Mouse (Mus musculus) kidney, postnatal 10 days (tissue): ENCODE data around the gene Fam57b.
"Not testable (repeated sequence)": the region's sequence is repeated elsewhere in the genome, so short reads cannot be mapped to it uniquely, and the experiment has no call there.

Experiments
- DNase-seq: peaks from one replicate; pipeline ENCODE4 v3.0.0; 2021; ENCODE audit warnings: mixed read lengths

Gene Fam57b

DNA sequence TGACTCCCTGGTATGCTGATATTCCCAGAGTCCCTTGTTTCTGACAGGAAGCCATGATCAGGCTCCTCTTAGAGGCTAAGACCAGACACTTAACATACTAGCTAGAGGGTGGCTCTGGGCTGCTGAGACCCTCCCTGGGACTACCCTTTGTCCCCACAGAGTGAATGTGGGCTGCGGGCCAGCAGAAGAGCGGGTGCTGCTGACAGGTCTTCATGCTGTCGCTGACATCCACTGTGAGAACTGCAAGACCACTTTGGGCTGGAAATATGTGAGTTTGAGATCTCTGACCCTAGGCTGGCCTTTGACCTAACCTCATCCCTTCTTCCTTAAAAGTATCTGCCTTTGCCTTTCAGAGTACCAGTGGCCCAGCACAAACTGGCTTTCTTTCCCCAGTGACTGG lies 19.3 kb upstream of the Fam57b start:
- DNase-seq = no peak

DNA sequence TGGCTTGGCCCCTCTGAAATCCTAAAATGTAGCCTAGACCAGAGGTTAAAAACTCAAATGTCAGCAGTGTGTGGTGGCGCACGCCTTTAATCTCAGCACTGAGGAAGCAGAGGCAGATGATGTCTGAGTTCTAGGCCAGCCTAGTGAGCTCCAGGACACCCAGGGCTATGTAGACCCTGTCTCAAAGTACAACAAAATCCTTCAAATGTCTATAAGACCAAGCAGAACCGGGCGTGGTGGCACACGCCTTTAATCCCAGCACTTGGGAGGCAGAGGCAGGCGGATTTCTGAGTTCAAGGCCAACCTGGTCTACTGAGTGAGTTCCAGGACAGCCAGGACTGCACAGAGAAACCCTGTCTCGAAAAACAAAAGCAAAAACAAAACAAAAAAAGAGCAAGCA lies 18.4 kb upstream of the Fam57b start:
- not testable (repeated sequence) for DNase-seq

DNA sequence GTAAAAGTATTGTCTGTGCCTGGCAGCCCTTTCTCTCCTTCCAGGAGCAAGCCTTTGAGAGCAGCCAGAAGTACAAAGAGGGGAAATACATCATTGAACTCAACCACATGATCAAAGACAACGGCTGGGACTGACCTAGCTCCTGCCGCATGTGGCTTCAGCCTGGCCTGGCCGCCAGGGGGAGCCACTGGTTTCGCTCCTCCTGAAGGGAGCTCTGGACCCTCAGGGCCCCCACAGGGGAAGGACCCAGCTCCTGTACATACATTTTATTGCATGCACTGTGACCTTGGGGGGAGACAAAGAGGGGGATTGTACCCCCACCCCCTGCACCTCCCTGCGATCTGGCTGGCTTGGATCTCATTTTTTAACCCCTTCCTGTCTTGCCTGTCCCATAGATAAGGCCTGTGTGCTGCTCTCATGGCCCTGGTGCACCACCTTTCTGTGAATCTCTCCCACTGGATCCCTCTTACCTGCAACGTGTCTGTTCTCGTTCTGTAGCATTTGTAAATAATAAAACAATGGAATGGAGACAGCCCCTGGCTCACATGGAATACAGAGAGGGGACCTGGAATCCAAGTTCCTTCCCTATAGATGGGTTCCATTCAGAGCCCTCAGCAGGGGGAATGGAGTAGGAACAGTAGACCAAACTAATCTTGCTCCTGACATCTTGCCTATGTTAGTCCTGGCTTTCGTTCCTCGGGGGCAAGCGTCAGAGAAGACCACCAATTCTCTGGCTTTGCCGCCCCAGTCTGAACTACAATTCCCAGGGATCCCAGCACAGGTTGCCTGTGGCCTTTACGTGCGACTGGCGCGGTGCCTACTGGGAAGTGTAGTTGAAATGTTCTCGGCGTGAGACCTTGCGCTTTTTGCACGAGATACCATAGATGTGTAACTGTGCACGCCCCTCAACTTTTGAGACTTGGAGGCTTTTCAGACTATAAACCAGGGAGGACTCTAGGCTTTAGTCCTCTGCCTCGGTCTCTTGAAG lies 17.2 kb upstream of the Fam57b start:
- DNase-seq = peak; percentile 92

DNA sequence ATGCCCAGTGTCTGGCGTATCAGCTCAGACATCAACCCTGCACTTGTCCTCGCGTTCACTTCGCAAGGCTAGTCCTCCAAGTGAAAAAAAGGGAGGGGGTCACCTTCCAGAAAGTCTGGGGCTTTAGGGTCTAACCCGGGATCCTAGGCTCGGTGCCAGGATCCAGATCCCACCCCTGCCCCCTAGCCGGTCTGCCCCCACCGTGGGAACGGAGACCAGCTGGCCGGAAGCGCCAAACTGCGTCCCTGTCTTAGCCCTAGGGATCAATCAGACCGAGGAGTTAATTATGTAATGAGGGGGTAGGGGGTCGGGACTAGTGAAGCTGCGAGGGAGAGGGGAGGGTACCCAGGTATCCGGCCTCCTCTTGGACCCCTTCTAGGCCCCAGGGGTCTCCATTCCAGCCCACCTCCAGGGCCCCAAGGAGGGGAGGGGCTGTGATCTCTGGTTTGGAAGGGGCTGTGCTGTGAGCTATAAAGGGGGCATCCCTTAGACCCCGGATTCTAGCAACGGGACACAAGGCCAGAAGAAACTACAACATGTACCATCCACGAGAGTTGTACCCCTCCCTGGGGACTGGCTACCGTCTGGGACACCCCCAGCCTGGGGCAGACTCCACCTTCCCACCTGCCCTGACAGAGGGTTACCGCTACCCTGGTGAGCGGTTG lies 16.4 kb upstream of the Fam57b start, which contains the start of gene Tbx6:
Tbx6 (plus strand) TSS at position 513 of the 665 bp plus-strand sequence.
- peak; percentile 72 for DNase-seq

DNA sequence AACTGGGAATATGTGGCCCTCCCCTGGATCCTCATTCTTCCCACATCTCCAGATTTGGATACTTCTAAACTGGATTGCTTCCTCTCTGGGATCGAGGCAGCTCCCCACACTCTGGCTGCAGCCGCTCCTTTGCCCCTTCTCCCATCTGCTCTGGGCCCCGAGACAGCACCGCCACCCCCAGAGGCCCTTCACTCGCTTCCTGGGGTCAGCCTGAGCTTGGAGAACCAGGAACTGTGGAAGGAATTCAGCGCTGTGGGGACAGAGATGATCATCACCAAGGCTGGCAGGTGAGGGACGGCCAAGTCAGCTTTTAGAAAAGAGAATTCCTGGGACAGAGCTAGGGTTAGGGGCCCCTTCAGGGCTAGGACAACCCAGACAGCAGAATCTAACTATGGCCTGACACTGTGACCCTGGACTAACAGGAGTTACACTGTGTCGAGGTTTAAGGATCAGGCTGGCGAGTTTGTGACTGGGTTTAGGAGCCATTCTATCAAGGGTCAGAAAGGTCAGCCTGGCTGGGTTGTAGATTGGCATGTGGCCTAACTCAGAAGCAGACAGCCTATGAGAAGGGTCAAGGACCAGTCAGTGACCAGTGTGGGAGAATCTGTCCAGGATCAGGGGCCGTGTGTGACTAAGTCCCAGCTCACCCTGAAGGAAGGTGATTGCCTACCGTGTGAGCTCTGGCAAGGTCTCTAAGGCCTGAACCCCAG lies 15.7 kb upstream of the Fam57b start:
- DNase-seq = no peak

DNA sequence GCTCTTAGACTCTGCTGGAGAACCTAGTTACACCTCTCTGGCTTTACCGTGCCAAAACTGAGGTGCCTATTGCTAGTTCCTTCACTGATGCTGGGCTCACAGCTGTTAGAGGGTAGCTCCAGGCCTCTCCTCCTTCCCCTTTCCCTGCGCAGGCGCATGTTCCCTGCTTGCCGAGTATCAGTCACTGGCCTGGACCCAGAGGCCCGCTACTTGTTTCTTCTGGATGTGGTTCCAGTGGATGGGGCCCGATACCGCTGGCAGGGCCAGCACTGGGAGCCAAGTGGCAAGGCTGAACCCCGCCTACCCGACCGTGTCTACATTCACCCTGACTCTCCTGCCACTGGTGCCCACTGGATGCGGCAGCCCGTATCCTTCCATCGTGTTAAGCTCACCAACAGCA lies 14.8 kb upstream of the Fam57b start:
- DNase-seq = no peak

GRCm38 (mm10) chr7:126784469-126784868 lies 13.0 kb upstream of the Fam57b start:
- no peak for DNase-seq

DNA sequence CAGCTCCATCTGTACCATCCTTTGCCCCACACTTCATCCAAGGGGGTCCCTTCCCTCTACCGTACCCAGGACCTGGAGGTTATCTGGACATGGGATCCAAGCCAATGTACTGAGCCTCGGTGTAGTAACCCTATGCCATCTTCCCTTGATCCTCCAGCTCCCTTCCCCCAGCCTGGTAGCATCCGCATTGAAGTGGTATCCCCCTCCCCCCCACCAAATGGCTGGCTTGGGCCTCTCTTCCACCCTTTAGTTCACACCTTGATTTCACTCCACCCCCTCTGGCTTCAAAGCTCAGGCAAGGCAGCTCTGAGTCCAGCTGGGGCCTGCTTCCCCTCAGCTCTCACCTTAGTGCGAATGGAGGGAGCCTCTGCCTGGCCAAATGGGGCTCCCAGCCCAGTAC lies 12.4 kb upstream of the Fam57b start:
- no peak for DNase-seq

DNA sequence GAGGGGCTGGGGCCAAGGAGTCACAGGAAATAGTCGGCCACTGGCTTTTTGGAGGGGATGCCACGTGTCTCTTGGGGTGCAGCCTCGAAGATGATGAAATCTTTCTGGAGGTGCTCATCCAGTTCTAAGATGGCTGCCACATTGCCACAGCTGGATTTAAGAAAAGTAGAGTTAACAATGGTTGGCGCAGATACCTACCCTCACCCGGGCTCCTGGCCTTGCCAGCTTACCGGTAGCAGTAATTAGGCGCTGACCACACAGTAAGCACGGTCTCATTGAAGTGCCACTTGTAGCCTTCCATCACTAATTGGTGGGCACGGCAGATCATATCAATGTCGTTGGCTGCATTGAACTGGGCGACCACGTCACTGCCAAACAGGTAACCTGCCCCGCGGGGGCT lies 11.3 kb upstream of the Fam57b start:
- DNase-seq = no peak

- no peak for DNase-seq
These were observed 8.3 kb upstream of the Fam57b start for GRCm38 (mm10) chr7:126789141-126789540.

DNA sequence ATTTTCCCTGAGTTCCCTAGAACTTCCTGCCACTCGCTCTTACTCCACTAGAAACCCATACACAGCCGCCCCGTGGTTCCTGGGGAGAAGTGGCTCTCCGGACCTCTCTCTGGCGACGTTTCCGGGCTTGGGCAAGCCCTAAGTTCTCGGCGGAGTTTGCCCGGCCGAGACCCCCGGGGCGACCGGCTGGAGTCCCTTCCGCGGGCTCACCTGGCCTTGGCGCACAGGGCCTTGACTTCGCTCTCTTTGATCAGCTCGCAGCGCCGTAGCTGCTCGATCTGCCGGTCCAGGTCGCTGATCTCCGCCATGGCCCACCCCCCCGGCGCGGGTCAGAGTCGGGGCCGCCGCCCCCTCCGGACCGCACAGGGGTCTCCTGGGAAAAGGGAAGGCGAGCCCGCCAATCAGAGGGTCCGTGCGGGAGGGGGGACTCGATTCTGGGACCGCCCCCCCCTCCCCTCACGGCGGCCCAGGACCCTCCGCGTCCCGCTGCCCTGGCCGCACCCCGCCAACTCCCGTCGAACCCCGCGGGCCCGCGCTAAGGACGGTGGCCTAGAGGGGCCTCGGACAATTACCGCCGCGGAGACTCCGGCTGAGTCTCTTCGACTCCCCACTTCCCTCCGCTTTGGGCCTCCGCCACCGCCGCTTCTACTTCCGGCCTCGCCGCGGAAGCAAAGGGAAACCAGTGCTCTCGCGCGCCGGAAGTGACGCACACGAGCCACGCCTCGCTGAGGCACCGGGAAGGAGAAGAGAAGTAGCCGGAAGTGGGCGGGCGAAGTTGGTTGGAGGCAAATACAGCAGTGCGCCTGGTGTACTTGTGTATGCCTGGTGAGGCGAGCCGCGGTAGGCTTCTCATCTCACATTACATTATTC lies 5.4 kb upstream of the Fam57b start, which contains the start of gene Ppp4c:
Ppp4c (minus strand) TSS at position 646 of the 870 bp plus-strand sequence.
- DNase-seq = peak; percentile 99

- no peak for DNase-seq
These were observed 4.6 kb upstream of the Fam57b start for GRCm38 (mm10) chr7:126792721-126793443.

- no peak for DNase-seq
These were observed 3.8 kb upstream of the Fam57b start for GRCm38 (mm10) chr7:126793456-126794270.

DNA sequence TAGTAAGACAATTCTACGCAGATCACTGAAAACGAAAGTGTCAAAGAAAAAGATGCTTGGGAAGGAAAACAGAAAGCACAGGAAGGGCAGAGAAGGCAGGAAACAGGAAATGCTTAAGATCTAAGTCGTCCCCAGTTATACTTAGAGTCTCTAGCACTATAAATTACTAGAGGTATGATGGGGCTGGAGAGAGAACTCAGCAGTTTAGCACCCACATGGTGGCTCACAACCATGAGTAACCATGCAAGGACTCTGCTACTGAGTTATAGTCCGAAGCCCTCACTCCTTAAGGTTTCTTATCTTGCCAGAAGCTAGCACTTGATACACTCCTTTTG lies 3.2 kb upstream of the Fam57b start:
- no peak for DNase-seq

DNA sequence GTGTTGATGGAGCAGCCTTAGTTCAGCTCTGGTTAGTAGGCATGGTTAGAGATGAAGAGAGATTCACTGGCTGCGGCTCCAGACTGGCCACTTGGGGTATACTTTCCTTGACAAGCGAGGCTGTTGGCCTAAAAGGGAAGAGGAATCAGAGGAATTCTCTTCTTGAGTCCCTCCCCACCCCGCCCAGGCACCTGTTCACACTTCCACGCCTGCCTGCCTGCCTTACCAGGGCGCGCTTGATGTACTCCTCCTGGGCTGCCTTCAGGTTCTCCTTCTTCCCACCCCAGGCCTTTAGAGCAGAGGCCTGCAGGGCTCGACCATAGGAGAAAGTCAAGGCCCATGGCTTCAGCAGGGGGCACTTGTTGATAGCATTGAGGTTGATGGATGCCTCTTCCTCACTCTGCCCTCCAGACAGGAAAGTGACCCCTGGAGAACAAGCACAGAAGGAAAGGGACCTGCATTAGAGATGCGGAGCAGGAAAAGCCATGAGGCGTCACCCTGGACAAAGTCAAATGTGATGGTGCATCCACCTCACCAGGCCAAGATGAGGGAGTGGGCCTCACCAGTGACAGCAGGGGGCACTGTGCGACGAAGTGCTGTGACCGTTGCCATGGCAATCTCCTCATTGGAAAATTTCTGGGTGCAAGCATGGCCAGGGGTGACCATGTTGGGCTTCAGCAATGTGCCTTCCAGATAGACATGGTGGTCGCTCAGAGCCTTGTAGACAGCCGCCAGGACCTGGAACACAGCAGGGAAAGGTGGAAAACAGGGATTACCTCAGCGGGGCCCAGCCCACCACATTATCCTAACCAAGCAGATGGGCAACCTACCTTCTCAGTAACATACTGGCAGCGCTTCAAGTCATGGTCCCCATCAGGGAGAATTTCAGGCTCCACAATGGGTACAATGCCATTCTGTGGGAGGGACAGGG lies 1.8 kb upstream of the Fam57b start:
- no peak for DNase-seq

DNA sequence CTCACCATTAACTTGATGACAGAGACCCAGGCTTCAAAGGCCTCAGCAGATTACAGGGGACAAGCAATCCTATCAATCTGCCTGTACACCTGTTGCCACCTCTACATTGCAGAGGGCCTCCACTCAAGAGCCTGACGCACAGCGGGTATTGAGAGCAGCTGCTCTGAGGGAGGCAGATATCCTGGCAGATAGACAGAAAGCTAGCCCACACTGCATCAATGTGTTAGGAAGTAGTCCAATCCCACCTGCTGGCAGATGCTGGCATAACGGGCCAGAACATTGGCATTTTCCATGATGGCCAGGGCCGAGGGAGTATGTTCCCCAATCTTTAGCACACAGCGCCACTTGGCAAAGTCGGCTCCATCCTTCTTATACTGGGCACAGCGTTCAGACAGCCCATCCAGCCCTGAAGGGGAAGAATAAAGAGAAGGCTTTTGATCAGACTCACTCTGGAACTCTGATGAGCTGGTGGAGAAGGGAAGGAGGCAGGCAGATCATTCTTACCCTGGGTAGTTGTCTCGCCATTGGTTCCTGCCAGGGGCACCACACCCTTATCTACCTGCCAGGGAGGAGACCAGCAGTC lies 1.0 kb upstream of the Fam57b start:
- peak; percentile 52 for DNase-seq

GRCm38 (mm10) chr7:126798127-126799049 lies 920 bp downstream of the Fam57b start:
- DNase-seq = peak; percentile 64

GRCm38 (mm10) chr7:126799050-126799467 lies 1.6 kb downstream of the Fam57b start:
- DNase-seq = peak; percentile 98
